Mouse (Mus musculus): Measurements from ENCODE around the gene Isoc2a. TPM values are rescaled to one million over a fixed set of nuclear protein-coding genes. Genes with fewer than 3 reads are reported as not detected.

Isoc2a gene
- total and polyA plus RNA-seq, 2 experiments from 2014 or later = 0.52 to 7.7 TPM

GRCm38 (mm10) chr7:4933103-4933502 is 56.1 kb downstream of the Isoc2a start:
- Histone ChIP-seq H3K9me3 (ENCODE audit: low read length) (no peaks in the 10 kb centered on the region), H3K4me3 (ENCODE audit: low read depth, low read length) (no peak overlapping the region), H3K9ac (replicated peaks; ENCODE audit: low read length, poor library complexity, severe bottlenecking) (no peak overlapping the region), H3K4me2 (ENCODE audit: low read depth, low read length, poor library complexity, severe bottlenecking) (no peak overlapping the region), H3K27ac (ENCODE audit: low read depth, low read length) (no peak overlapping the region), H3K36me3 (ENCODE audit: insufficient read depth, low read length) (no peaks in the 10 kb centered on the region), H3K27me3 (ENCODE audit: insufficient read depth, low read length) (no peaks in the 10 kb centered on the region), H3K4me1 (ENCODE audit: insufficient read depth, low read length) (no peaks in the 10 kb centered on the region)
- WGBS = 80% methylated on average over 12 of the region's 12 CpGs
- TF ChIP-seq CTCF (IDR thresholded peaks at IDR 0.05) = no peak
- DNase-seq (ENCODE audit: low spot score) = no peak
- ATAC-seq (ENCODE audit: low FRiP score) = no peak

GRCm38 (mm10) chr7:4934160-4934914 is 57.4 kb downstream of the Isoc2a start:
- no peak for DNase-seq (ENCODE audit: low spot score)
- no peaks in the 10 kb centered on the region for H3K9me3 ChIP-seq (ENCODE audit: low read length)
- no peak overlapping the region for H3K4me2 ChIP-seq (ENCODE audit: low read depth, low read length, poor library complexity, severe bottlenecking)

GRCm38 (mm10) chr7:4936832-4937231 is 59.9 kb downstream of the Isoc2a start:
- Histone ChIP-seq H3K4me1 (ENCODE audit: insufficient read depth, low read length) (no peaks in the 10 kb centered on the region), H3K36me3 (ENCODE audit: insufficient read depth, low read length) (no peaks in the 10 kb centered on the region), H3K4me3 (ENCODE audit: low read depth, low read length) (no peak overlapping the region), H3K27me3 (ENCODE audit: insufficient read depth, low read length) (no peaks in the 10 kb centered on the region), H3K9ac (replicated peaks; ENCODE audit: low read length, poor library complexity, severe bottlenecking) (no peak overlapping the region), H3K9me3 (ENCODE audit: low read length) (no peaks in the 10 kb centered on the region), H3K27ac (ENCODE audit: low read depth, low read length) (no peak overlapping the region), H3K4me2 (ENCODE audit: low read depth, low read length, poor library complexity, severe bottlenecking) (no peak overlapping the region)
- DNase-seq (ENCODE audit: low spot score) (no peak), ATAC-seq (ENCODE audit: low FRiP score) (no peak)
- 80% methylated on average over 10 of the region's 10 CpGs for WGBS
- TF ChIP-seq CTCF (IDR thresholded peaks at IDR 0.05) = no peak

More at GRCm38 (mm10) chr7:4934160-4934914, 57.4 kb downstream of the Isoc2a start:
- H3K27me3 ChIP-seq (ENCODE audit: insufficient read depth, low read length) = no peaks in the 10 kb centered on the region
- WGBS = 81% methylated on average over 4 of the region's 4 CpGs
- H3K36me3 ChIP-seq (ENCODE audit: insufficient read depth, low read length) = no peaks in the 10 kb centered on the region
- ATAC-seq (ENCODE audit: low FRiP score) = no peak
- H3K4me1 ChIP-seq (ENCODE audit: insufficient read depth, low read length) = no peaks in the 10 kb centered on the region
- no peak overlapping the region for H3K9ac ChIP-seq (replicated peaks; ENCODE audit: low read length, poor library complexity, severe bottlenecking)
- TF ChIP-seq CTCF (IDR thresholded peaks at IDR 0.05) = no peak
- no peak overlapping the region for H3K27ac ChIP-seq (ENCODE audit: low read depth, low read length)
- H3K4me3 ChIP-seq (ENCODE audit: low read depth, low read length) = no peak overlapping the region

GRCm38 (mm10) chr7:4937392-4937791 is 60.4 kb downstream of the Isoc2a start:
- WGBS = 89% methylated on average over 9 of the region's 11 CpGs
- DNase-seq (ENCODE audit: low spot score) = no peak
- H3K4me1 ChIP-seq (ENCODE audit: insufficient read depth, low read length) = no peaks in the 10 kb centered on the region
- no peak overlapping the region for H3K4me2 ChIP-seq (ENCODE audit: low read depth, low read length, poor library complexity, severe bottlenecking)
- H3K36me3 ChIP-seq (ENCODE audit: insufficient read depth, low read length) = no peaks in the 10 kb centered on the region
- no peak overlapping the region for H3K27ac ChIP-seq (ENCODE audit: low read depth, low read length)
- no peak overlapping the region for H3K9ac ChIP-seq (replicated peaks; ENCODE audit: low read length, poor library complexity, severe bottlenecking)
- H3K27me3 ChIP-seq (ENCODE audit: insufficient read depth, low read length) = no peaks in the 10 kb centered on the region
- no peaks in the 10 kb centered on the region for H3K9me3 ChIP-seq (ENCODE audit: low read length)
- no peak for ATAC-seq (ENCODE audit: low FRiP score)
- no peak for TF ChIP-seq CTCF (IDR thresholded peaks at IDR 0.05)
- no peak overlapping the region for H3K4me3 ChIP-seq (ENCODE audit: low read depth, low read length)

GRCm38 (mm10) chr7:4938456-4938855 is 61.5 kb downstream of the Isoc2a start:
- H3K27me3 ChIP-seq (ENCODE audit: insufficient read depth, low read length) = no peaks in the 10 kb centered on the region
- no peaks in the 10 kb centered on the region for H3K9me3 ChIP-seq (ENCODE audit: low read length)
- no peaks in the 10 kb centered on the region for H3K4me1 ChIP-seq (ENCODE audit: insufficient read depth, low read length)
- no peak overlapping the region for H3K27ac ChIP-seq (ENCODE audit: low read depth, low read length)
- no peak overlapping the region for H3K4me2 ChIP-seq (ENCODE audit: low read depth, low read length, poor library complexity, severe bottlenecking)
- DNase-seq (ENCODE audit: low spot score) = peak; percentile 53
- H3K36me3 ChIP-seq (ENCODE audit: insufficient read depth, low read length) = no peaks in the 10 kb centered on the region
- no peak for ATAC-seq (ENCODE audit: low FRiP score)
- H3K9ac ChIP-seq (replicated peaks; ENCODE audit: low read length, poor library complexity, severe bottlenecking) = no peak overlapping the region
- peak; percentile 84 for TF ChIP-seq CTCF (IDR thresholded peaks at IDR 0.05)
- H3K4me3 ChIP-seq (ENCODE audit: low read depth, low read length) = no peak overlapping the region
- WGBS = 28% methylated on average over 2 of the region's 2 CpGs

GRCm38 (mm10) chr7:4940068-4940479 is 63.1 kb downstream of the Isoc2a start:
- Histone ChIP-seq H3K27me3 (ENCODE audit: insufficient read depth, low read length) (no peaks in the 10 kb centered on the region), H3K9ac (replicated peaks; ENCODE audit: low read length, poor library complexity, severe bottlenecking) (no peak overlapping the region), H3K4me2 (ENCODE audit: low read depth, low read length, poor library complexity, severe bottlenecking) (no peak overlapping the region), H3K4me1 (ENCODE audit: insufficient read depth, low read length) (no peaks in the 10 kb centered on the region), H3K36me3 (ENCODE audit: insufficient read depth, low read length) (no peaks in the 10 kb centered on the region), H3K9me3 (ENCODE audit: low read length) (no peaks in the 10 kb centered on the region), H3K4me3 (ENCODE audit: low read depth, low read length) (no peak overlapping the region), H3K27ac (ENCODE audit: low read depth, low read length) (no peak overlapping the region)
- WGBS = 19% methylated on average over 9 of the region's 9 CpGs
- TF ChIP-seq CTCF (IDR thresholded peaks at IDR 0.05) = peak; percentile 86
- peak; percentile 72 for DNase-seq (ENCODE audit: low spot score)
- 0 out of 2 replicates have a peak, but pooled peaks have one; percentile 33 for ATAC-seq (ENCODE audit: low FRiP score)

Data from midbrain, postnatal 0 days (tissue).